ENCODE assay signal across 16 mouse cellular contexts in genomic region chr9:30912161-30912560, GRCm38 (mm10). TPM values are rescaled to one million over a fixed set of nuclear protein-coding genes. Genes with fewer than 3 reads are reported as not detected.
"Had no signal": no experiment of that assay in that cellular context is flagged by ENCODE, and none has a peak within 500 bp of the region (broad histone marks: within the 10 kb centered on the region; RNA-seq: fewer than 3 reads in every experiment).

No protein-coding gene starts in this region.

- H3K36me3 ChIP-seq: liver, embryonic 15.5 days; lung, embryonic 15.5 days; midbrain, embryonic 15.5 days; neural tube, embryonic 12.5 days had no signal

- H3K4me2 ChIP-seq: limb, embryonic 12.5 days; liver, embryonic 15.5 days; lung, embryonic 15.5 days; midbrain, embryonic 11.5 days; midbrain, embryonic 15.5 days; neural tube, embryonic 12.5 days had no signal

- DNase-seq: kidney, postnatal 10 days; liver; thymus, adult 2 months; thymus, postnatal 25 days had no signal

- H3K9ac ChIP-seq: limb, embryonic 12.5 days; liver, embryonic 15.5 days; lung, embryonic 15.5 days; midbrain, embryonic 15.5 days; neural tube, embryonic 12.5 days had no signal

- H3K27ac ChIP-seq: layer of hippocampus, adult 2 months; limb, embryonic 12.5 days; liver, embryonic 15.5 days; lung, embryonic 15.5 days; macrophage; midbrain, embryonic 15.5 days; neural tube, embryonic 12.5 days had no signal

- ATAC-seq: hindbrain, embryonic 16.5 days; inflammation-experienced regulatory T-cells, adult 6 months; intestine, postnatal 0 days; midbrain, embryonic 15.5 days had no signal

- H3K4me3 ChIP-seq: layer of hippocampus, adult 2 months; limb, embryonic 12.5 days; liver, embryonic 15.5 days; lung, embryonic 15.5 days; megakaryocyte, embryonic 14.5 days; midbrain, embryonic 15.5 days; neural tube, embryonic 12.5 days had no signal

- H3K27me3 ChIP-seq: liver, embryonic 15.5 days; lung, embryonic 15.5 days; midbrain, embryonic 15.5 days; neural tube, embryonic 12.5 days had no signal

- H3K4me1 ChIP-seq: liver, embryonic 15.5 days; megakaryocyte, embryonic 14.5 days; midbrain, embryonic 15.5 days; neural tube, embryonic 12.5 days had no signal

- H3K9me3 ChIP-seq: limb, embryonic 12.5 days; liver, embryonic 15.5 days; lung, embryonic 15.5 days; megakaryocyte, embryonic 14.5 days; midbrain, embryonic 15.5 days; neural tube, embryonic 12.5 days had no signal

RNA-seq across cellular contexts. Expression of gene Adamts15, which starts 10.1 kb away (rescaled TPM):
- polyA plus RNA-seq: inflammation-experienced regulatory T-cells, adult 6 months had no signal

RNA-seq across cellular contexts. Expression of gene Adamts8, which starts 30.2 kb away (rescaled TPM):
- polyA plus RNA-seq: macrophage had no signal
